Mouse (Mus musculus): ENCODE measurements around the gene Hoga1. TPM values are rescaled to one million over a fixed set of nuclear protein-coding genes. Genes with fewer than 3 reads are reported as not detected.
"Not testable (repeated sequence)": the region's sequence is repeated elsewhere in the genome, so short reads cannot be mapped to it uniquely, and the experiment has no call there.

The Hoga1 gene
- polyA plus RNA-seq, 1 experiment: 0.84 TPM

GRCm38 (mm10) chr19:42079950-42080349, 34.5 kb downstream of the Hoga1 start:
- TF ChIP-seq CTCF (IDR thresholded peaks at IDR 0.05; ENCODE audit: borderline replicate concordance, control insufficient read depth, extremely low read depth, insufficient read depth, low read length, poor library complexity) (no peak), POLR2A (IDR thresholded peaks at IDR 0.05; ENCODE audit: control insufficient read depth, extremely low read depth, insufficient read depth, low read length, poor library complexity) (no peak)
- Histone ChIP-seq H3K36me3 (ENCODE audit: control insufficient read depth, insufficient read depth, low read length) (no peaks in the 10 kb centered on the region), H3K4me1 (replicated peaks; ENCODE audit: control insufficient read depth, insufficient read depth, low read length) (no peaks in the 10 kb centered on the region), H3K27ac (ENCODE audit: control insufficient read depth, insufficient read depth, low read length) (no peak overlapping the region), H3K4me3 (ENCODE audit: control insufficient read depth, insufficient read depth, low read length) (no peak overlapping the region), H3K27me3 (ENCODE audit: control insufficient read depth, insufficient read depth, low read length) (no peaks in the 10 kb centered on the region)
- no peak for DNase-seq
- 89% methylated on average over 5 of the region's 5 CpGs for WGBS

GRCm38 (mm10) chr19:42080469-42080868, 35.1 kb downstream of the Hoga1 start:
- Histone ChIP-seq H3K27ac (ENCODE audit: control insufficient read depth, insufficient read depth, low read length) (no peak overlapping the region), H3K4me3 (ENCODE audit: control insufficient read depth, insufficient read depth, low read length) (no peak overlapping the region), H3K27me3 (ENCODE audit: control insufficient read depth, insufficient read depth, low read length) (no peaks in the 10 kb centered on the region), H3K36me3 (ENCODE audit: control insufficient read depth, insufficient read depth, low read length) (no peaks in the 10 kb centered on the region), H3K4me1 (replicated peaks; ENCODE audit: control insufficient read depth, insufficient read depth, low read length) (no peaks in the 10 kb centered on the region)
- TF ChIP-seq POLR2A (IDR thresholded peaks at IDR 0.05; ENCODE audit: control insufficient read depth, extremely low read depth, insufficient read depth, low read length, poor library complexity): no peak
- no peak for TF ChIP-seq CTCF (IDR thresholded peaks at IDR 0.05; ENCODE audit: borderline replicate concordance, control insufficient read depth, extremely low read depth, insufficient read depth, low read length, poor library complexity)
- DNase-seq: no peak
- 89% methylated on average over 11 of the region's 11 CpGs for WGBS

GRCm38 (mm10) chr19:42081613-42082012, 36.2 kb downstream of the Hoga1 start:
- not testable (repeated sequence) for H3K4me3 ChIP-seq (ENCODE audit: control insufficient read depth, insufficient read depth, low read length); H3K27ac ChIP-seq (ENCODE audit: control insufficient read depth, insufficient read depth, low read length); DNase-seq; H3K27me3 ChIP-seq (ENCODE audit: control insufficient read depth, insufficient read depth, low read length); H3K36me3 ChIP-seq (ENCODE audit: control insufficient read depth, insufficient read depth, low read length); H3K4me1 ChIP-seq (replicated peaks; ENCODE audit: control insufficient read depth, insufficient read depth, low read length)
- WGBS: 42% methylated on average over 5 of the region's 5 CpGs

GRCm38 (mm10) chr19:42085690-42086089, 40.3 kb downstream of the Hoga1 start:
- no peak for TF ChIP-seq POLR2A (IDR thresholded peaks at IDR 0.05; ENCODE audit: control insufficient read depth, extremely low read depth, insufficient read depth, low read length, poor library complexity)
- no peak for TF ChIP-seq CTCF (IDR thresholded peaks at IDR 0.05; ENCODE audit: borderline replicate concordance, control insufficient read depth, extremely low read depth, insufficient read depth, low read length, poor library complexity)
- Histone ChIP-seq H3K4me1 (replicated peaks; ENCODE audit: control insufficient read depth, insufficient read depth, low read length) (peaks cover 9% of the 10 kb centered on the region), H3K4me3 (ENCODE audit: control insufficient read depth, insufficient read depth, low read length) (no peak overlapping the region), H3K36me3 (ENCODE audit: control insufficient read depth, insufficient read depth, low read length) (no peaks in the 10 kb centered on the region), H3K27ac (ENCODE audit: control insufficient read depth, insufficient read depth, low read length) (no peak overlapping the region), H3K27me3 (ENCODE audit: control insufficient read depth, insufficient read depth, low read length) (peaks cover 6% of the 10 kb centered on the region; the same call in 1 of the 2 replicates)
- 26% methylated on average over 10 of the region's 10 CpGs for WGBS
- no peak for DNase-seq

GRCm38 (mm10) chr19:42086166-42086565, 40.8 kb downstream of the Hoga1 start, which contains the start of gene Morn4:
Gene Morn4, minus strand, starts transcription at chr19:42086357.
- WGBS: 11% methylated on average over 21 of the region's 21 CpGs
- TF ChIP-seq POLR2A (IDR thresholded peaks at IDR 0.05; ENCODE audit: control insufficient read depth, extremely low read depth, insufficient read depth, low read length, poor library complexity): no peak
- TF ChIP-seq CTCF (IDR thresholded peaks at IDR 0.05; ENCODE audit: borderline replicate concordance, control insufficient read depth, extremely low read depth, insufficient read depth, low read length, poor library complexity): no peak
- DNase-seq: no peak
- H3K27me3 ChIP-seq (ENCODE audit: control insufficient read depth, insufficient read depth, low read length): peaks cover 6% of the 10 kb centered on the region; the same call in 1 of the 2 replicates
- no peaks in the 10 kb centered on the region for H3K36me3 ChIP-seq (ENCODE audit: control insufficient read depth, insufficient read depth, low read length)
- H3K4me1 ChIP-seq (replicated peaks; ENCODE audit: control insufficient read depth, insufficient read depth, low read length): peaks cover 9% of the 10 kb centered on the region
- H3K27ac ChIP-seq (ENCODE audit: control insufficient read depth, insufficient read depth, low read length): no peak within 1 kb of the TSS
- no peak within 1 kb of the TSS for H3K4me3 ChIP-seq (ENCODE audit: control insufficient read depth, insufficient read depth, low read length)

GRCm38 (mm10) chr19:42089103-42089747, 43.8 kb downstream of the Hoga1 start:
- H3K27ac ChIP-seq (ENCODE audit: control insufficient read depth, insufficient read depth, low read length): peak overlapping the region; percentile 71
- peaks cover 9% of the 10 kb centered on the region for H3K4me1 ChIP-seq (replicated peaks; ENCODE audit: control insufficient read depth, insufficient read depth, low read length)
- no peaks in the 10 kb centered on the region for H3K36me3 ChIP-seq (ENCODE audit: control insufficient read depth, insufficient read depth, low read length)
- DNase-seq: peak; percentile 77
- H3K27me3 ChIP-seq (ENCODE audit: control insufficient read depth, insufficient read depth, low read length): peaks cover 6% of the 10 kb centered on the region; the same call in 1 of the 2 replicates
- WGBS: 11% methylated on average over 14 of the region's 14 CpGs
- TF ChIP-seq CTCF (IDR thresholded peaks at IDR 0.05; ENCODE audit: borderline replicate concordance, control insufficient read depth, extremely low read depth, insufficient read depth, low read length, poor library complexity) (no peak), POLR2A (IDR thresholded peaks at IDR 0.05; ENCODE audit: control insufficient read depth, extremely low read depth, insufficient read depth, low read length, poor library complexity) (no peak)
- no peak overlapping the region for H3K4me3 ChIP-seq (ENCODE audit: control insufficient read depth, insufficient read depth, low read length)

Measured in thymus, adult 2 months (tissue).